In genomic region chr9:21960558-21961208, GRCm38 (mm10) we compare ENCODE assay signal across 7 mouse cellular contexts. TPM values are rescaled to one million over a fixed set of nuclear protein-coding genes. Genes with fewer than 3 reads are reported as not detected.
DNase-seq lines count a peak whose midpoint lies in the region; ATAC-seq and TF ChIP-seq lines count a peak whose summit lies in the region.

No protein-coding gene starts in this region.

- peak overlapping the region; percentile 10; the same call in 1 of the 2 replicates for H3K4me2 ChIP-seq in midbrain, postnatal 0 days (ENCODE audit: low read depth, low read length, poor library complexity, severe bottlenecking)

- no peak overlapping the region for H3K9ac ChIP-seq in midbrain, postnatal 0 days (replicated peaks; ENCODE audit: low read length, poor library complexity, severe bottlenecking)

- 14% methylated on average over 26 of the region's 26 CpGs for WGBS in midbrain, postnatal 0 days

- no peak for TF ChIP-seq POLR2A in embryonic fibroblast, embryonic 13.5 days (IDR thresholded peaks at IDR 0.05; ENCODE audit: low read depth, low read length)

- no peaks in the 10 kb centered on the region for H3K9me3 ChIP-seq in midbrain, postnatal 0 days (ENCODE audit: low read length)

- no peaks in the 10 kb centered on the region for H3K4me1 ChIP-seq in embryonic fibroblast, embryonic 13.5 days (ENCODE audit: control insufficient read depth, insufficient read depth, low read length)
- H3K4me1 ChIP-seq in midbrain, postnatal 0 days (ENCODE audit: insufficient read depth, low read length): peaks cover 19% of the 10 kb centered on the region; the same call in 1 of the 2 replicates

- H3K27me3 ChIP-seq in midbrain, postnatal 0 days (ENCODE audit: insufficient read depth, low read length): peaks cover 23% of the 10 kb centered on the region

- no peak overlapping the region for H3K4me3 ChIP-seq in embryonic fibroblast, embryonic 13.5 days (ENCODE audit: insufficient read depth, low read length)
- H3K4me3 ChIP-seq in midbrain, postnatal 0 days (ENCODE audit: low read depth, low read length): no peak overlapping the region

- peak; percentile 30 for DNase-seq in heart, postnatal 4 days
- DNase-seq in heart, adult 11 months: no peak
- peak; percentile 72 to 81 for DNase-seq in kidney, postnatal 4 days
- no peak for DNase-seq in midbrain, postnatal 0 days (ENCODE audit: low spot score)
- DNase-seq in testis, postnatal 10 days (ENCODE audit: low spot score): no peak

- peak; percentile 28; the same call in 1 of the 2 replicates for TF ChIP-seq CTCF in embryonic fibroblast, embryonic 13.5 days (IDR thresholded peaks at IDR 0.05; ENCODE audit: borderline replicate concordance, insufficient read depth, low read length)
- no peak; the same call in 1 of the 2 replicates for TF ChIP-seq CTCF in midbrain, postnatal 0 days (IDR thresholded peaks at IDR 0.05)

- H3K27ac ChIP-seq in embryonic fibroblast, embryonic 13.5 days (ENCODE audit: insufficient read depth, low read length): no peak overlapping the region
- H3K27ac ChIP-seq in midbrain, postnatal 0 days (ENCODE audit: low read depth, low read length): no peak overlapping the region

- no peak for ATAC-seq in midbrain, postnatal 0 days (ENCODE audit: low FRiP score)
- no peak for ATAC-seq in megakaryocyte-erythroid progenitor cell, adult 5-6 weeks (replicated peaks; ENCODE audit: low FRiP score, low TSS enrichment, poor library complexity, severe bottlenecking)

- no peaks in the 10 kb centered on the region; the same call in 1 of the 2 replicates for H3K36me3 ChIP-seq in midbrain, postnatal 0 days (ENCODE audit: insufficient read depth, low read length)

RNA-seq across cellular contexts. Expression of gene Epor, which starts 2.6 kb away (rescaled TPM):
- 1 to 10 TPM; 1.7 to 2.1 TPM for total RNA-seq in heart, postnatal 4 days (2021)
- not detected in 2 replicates for polyA plus RNA-seq in embryonic fibroblast, embryonic 13.5 days (2011; ENCODE audit: insufficient read length, low read depth, missing spikeins)
- total RNA-seq in midbrain, postnatal 0 days (2014; rRNA removed): 2.7 TPM in 1 of 2 replicates, not detected in the other
- polyA plus RNA-seq in midbrain, postnatal 0 days (2015; fragmentation: Nextera tagmentation; extraction: Ambion mirVana): 1.7 and 1.9 TPM in 2 replicates
- 109 and 131 TPM in 2 replicates for total RNA-seq in megakaryocyte-erythroid progenitor cell, adult 5-6 weeks (2014; fragmentation: Nextera tagmentation)
- total RNA-seq in megakaryocyte-erythroid progenitor cell, adult 5-6 weeks (2017): 35.2 and 48.6 TPM in 2 replicates

RNA-seq across cellular contexts. Expression of gene Swsap1, which starts 5.1 kb away (rescaled TPM):
- 1 to 10 TPM; 8.8 to 9.0 TPM for total RNA-seq in heart, postnatal 4 days (2021)
- polyA plus RNA-seq in embryonic fibroblast, embryonic 13.5 days (2011; ENCODE audit: insufficient read length, low read depth, missing spikeins): 5.7 and 6.9 TPM in 2 replicates
- total RNA-seq in midbrain, postnatal 0 days (2014; rRNA removed): 33.7 and 38.6 TPM in 2 replicates
- 7.1 and 8.0 TPM in 2 replicates for polyA plus RNA-seq in midbrain, postnatal 0 days (2015; fragmentation: Nextera tagmentation; extraction: Ambion mirVana)
- 4.1 and 9.1 TPM in 2 replicates for total RNA-seq in megakaryocyte-erythroid progenitor cell, adult 5-6 weeks (2014; fragmentation: Nextera tagmentation)
- total RNA-seq in megakaryocyte-erythroid progenitor cell, adult 5-6 weeks (2017): 1.2 and 4.8 TPM in 2 replicates

RNA-seq across cellular contexts. Expression of gene Plppr2, which starts 23.9 kb away (rescaled TPM):
- 1 to 10 TPM; 3.0 to 3.1 TPM for total RNA-seq in heart, postnatal 4 days (2021)
- 13.1 and 14.9 TPM in 2 replicates for polyA plus RNA-seq in embryonic fibroblast, embryonic 13.5 days (2011; ENCODE audit: insufficient read length, low read depth, missing spikeins)
- total RNA-seq in midbrain, postnatal 0 days (2014; rRNA removed): 129 and 165 TPM in 2 replicates
- polyA plus RNA-seq in midbrain, postnatal 0 days (2015; fragmentation: Nextera tagmentation; extraction: Ambion mirVana): 129 and 136 TPM in 2 replicates
- not detected in 2 replicates for total RNA-seq in megakaryocyte-erythroid progenitor cell, adult 5-6 weeks (2014; fragmentation: Nextera tagmentation)
- not detected in 2 replicates for total RNA-seq in megakaryocyte-erythroid progenitor cell, adult 5-6 weeks (2017)

RNA-seq across cellular contexts. Expression of gene Rgl3, which starts 28.6 kb away (rescaled TPM):
- total RNA-seq in heart, postnatal 4 days (2021): under 1 TPM; 0.71 to 0.97 TPM
- polyA plus RNA-seq in embryonic fibroblast, embryonic 13.5 days (2011; ENCODE audit: insufficient read length, low read depth, missing spikeins): 1.2 and 2.4 TPM in 2 replicates
- 0.76 and 2.8 TPM in 2 replicates for total RNA-seq in midbrain, postnatal 0 days (2014; rRNA removed)
- 0.85 and 1.1 TPM in 2 replicates for polyA plus RNA-seq in midbrain, postnatal 0 days (2015; fragmentation: Nextera tagmentation; extraction: Ambion mirVana)
- total RNA-seq in megakaryocyte-erythroid progenitor cell, adult 5-6 weeks (2014; fragmentation: Nextera tagmentation): not detected in 2 replicates
- not detected in 2 replicates for total RNA-seq in megakaryocyte-erythroid progenitor cell, adult 5-6 weeks (2017)

RNA-seq across cellular contexts. Expression of gene Tmem205, which starts 33.3 kb away (rescaled TPM):
- total RNA-seq in heart, postnatal 4 days (2021): 10 to 100 TPM; 20.1 to 21.3 TPM
- 21.0 and 25.4 TPM in 2 replicates for polyA plus RNA-seq in embryonic fibroblast, embryonic 13.5 days (2011; ENCODE audit: insufficient read length, low read depth, missing spikeins)
- 32.1 and 50.9 TPM in 2 replicates for total RNA-seq in midbrain, postnatal 0 days (2014; rRNA removed)
- polyA plus RNA-seq in midbrain, postnatal 0 days (2015; fragmentation: Nextera tagmentation; extraction: Ambion mirVana): 44.2 and 50.1 TPM in 2 replicates
- 9.1 and 11.4 TPM in 2 replicates for total RNA-seq in megakaryocyte-erythroid progenitor cell, adult 5-6 weeks (2014; fragmentation: Nextera tagmentation)
- 4.1 and 8.5 TPM in 2 replicates for total RNA-seq in megakaryocyte-erythroid progenitor cell, adult 5-6 weeks (2017)

Comparison
In these comparisons a context has a peak if more than half of its experiments do, and no peak if none do; other contexts are left out.
1. DNase-seq: peak in heart, postnatal 4 days (single experiment) and kidney, postnatal 4 days (2 of 2); none in heart, adult 11 months (single experiment), midbrain, postnatal 0 days (single experiment) and testis, postnatal 10 days (single experiment).
2. RNA of gene Plppr2, which starts 23.9 kb away (total RNA-seq): 129 to 165 TPM in midbrain, postnatal 0 days; 3.0 to 3.1 TPM in heart, postnatal 4 days and not detected in megakaryocyte-erythroid progenitor cell, adult 5-6 weeks; every median in the first group is over 10 times any median in the second.